Mouse (Mus musculus): ENCODE data around the gene Nsl1.

Gene Nsl1

DNA sequence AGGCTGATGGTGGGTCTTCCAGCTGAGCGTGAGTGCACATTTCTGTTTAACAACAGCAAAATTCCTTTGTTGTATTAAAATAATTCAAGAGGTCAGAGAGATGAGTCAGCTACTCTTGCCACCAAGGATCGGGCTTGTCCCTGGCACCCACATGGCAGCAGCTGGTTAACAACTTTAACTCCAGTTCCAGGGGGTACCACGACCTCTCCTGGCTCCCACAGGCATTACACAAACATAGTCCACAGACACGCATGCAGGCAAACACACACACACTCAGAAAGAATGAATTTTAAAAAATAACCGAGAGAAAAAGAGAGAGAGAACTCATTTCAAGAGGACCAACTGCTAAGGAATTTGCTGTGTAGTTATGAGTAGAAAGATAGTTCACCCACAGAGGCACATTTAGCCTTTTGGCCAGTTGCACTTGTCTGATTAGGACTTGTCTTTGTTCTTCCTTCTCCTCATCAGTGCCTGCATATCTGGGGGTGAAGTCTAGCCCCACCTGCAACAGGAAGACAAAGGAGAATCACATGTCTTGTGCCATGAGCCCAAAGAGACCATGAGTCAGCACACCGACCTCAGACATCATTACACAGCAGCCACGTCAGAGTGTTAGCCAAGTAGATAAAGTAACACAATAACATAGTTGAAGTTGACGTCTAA lies 7.8 kb upstream of the Nsl1 start:
- no peak for DNase-seq (ENCODE audit: low spot score in 2 of 2)

GRCm38 (mm10) chr1:191055533-191055873 lies 7.3 kb upstream of the Nsl1 start:
- no peak for DNase-seq (ENCODE audit: low spot score in 2 of 2)

GRCm38 (mm10) chr1:191057461-191057860 lies 5.4 kb upstream of the Nsl1 start:
- no peak for DNase-seq (ENCODE audit: low spot score in 2 of 2)

- no peak for DNase-seq (ENCODE audit: low spot score in 2 of 2)
Measured at GRCm38 (mm10) chr1:191062241-191062780, 501 bp upstream of the Nsl1 start.

DNA sequence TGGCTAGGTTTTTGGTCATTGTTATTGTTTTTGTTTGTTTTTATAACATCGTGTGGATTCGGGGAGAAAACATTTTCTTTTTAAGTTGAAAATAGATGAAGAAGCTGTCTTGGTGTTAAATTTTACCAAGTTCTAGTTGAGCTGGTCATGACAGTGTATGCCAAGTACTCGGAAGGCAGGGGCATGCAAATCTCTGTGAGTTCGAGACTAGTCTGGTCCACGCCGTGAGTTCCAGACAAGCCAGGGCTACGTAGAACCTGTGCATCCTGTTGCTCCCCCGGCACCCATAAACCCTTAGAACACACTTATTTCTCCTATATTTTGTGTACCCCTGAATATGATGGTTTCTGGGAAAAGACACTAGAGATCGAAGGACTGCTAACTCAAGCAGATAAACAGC lies 888 bp downstream of the Nsl1 start:
- no peak for DNase-seq (ENCODE audit: low spot score in 2 of 2)

DNA sequence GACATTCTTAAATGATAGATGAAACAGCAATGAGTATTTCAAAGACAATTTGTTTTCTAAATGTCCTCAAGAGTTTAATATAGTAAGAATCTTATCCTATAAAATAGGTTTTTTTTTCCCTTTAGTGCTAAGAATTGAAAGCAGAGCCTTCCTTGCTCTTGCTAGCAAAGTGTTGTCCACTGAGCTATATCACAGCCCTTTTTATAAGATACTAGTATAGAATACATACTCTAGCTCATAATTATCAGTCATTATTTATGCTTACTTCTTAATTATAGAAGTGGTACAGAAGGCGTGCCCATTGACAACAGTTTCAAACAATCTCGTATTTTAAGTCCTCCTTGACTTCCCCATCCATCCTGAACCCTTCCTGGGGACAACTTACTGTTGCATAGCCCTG lies 1.7 kb downstream of the Nsl1 start:
- DNase-seq (ENCODE audit: low spot score in 2 of 2): no peak

DNA sequence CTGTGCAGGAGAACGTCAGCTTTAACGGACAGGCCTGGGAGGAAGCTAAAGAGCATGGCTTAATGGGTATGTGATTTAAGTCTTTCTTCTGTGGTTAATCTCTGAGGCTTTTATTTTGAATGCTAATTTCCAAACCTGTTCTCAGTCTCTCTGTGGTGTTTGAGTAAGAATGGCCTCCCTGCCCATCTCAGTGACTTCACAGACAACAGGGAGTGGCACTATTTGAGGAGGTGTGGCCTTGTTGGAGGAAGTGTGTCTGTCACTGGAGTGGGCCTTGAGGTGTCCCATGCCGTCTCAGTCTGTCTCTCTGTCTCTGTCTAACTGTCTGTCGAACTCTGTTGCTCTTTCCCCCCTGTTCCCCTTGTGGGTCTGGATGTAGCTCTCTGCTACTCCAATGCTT lies 2.4 kb downstream of the Nsl1 start:
- no peak for DNase-seq (ENCODE audit: low spot score in 2 of 2)

GRCm38 (mm10) chr1:191068377-191068776 lies 5.6 kb downstream of the Nsl1 start:
- DNase-seq (ENCODE audit: low spot score in 2 of 2): no peak

GRCm38 (mm10) chr1:191070259-191070658 lies 7.4 kb downstream of the Nsl1 start:
- no peak for DNase-seq (ENCODE audit: low spot score in 2 of 2)

- DNase-seq (ENCODE audit: low spot score in 2 of 2): no peak
Measured at GRCm38 (mm10) chr1:191071613-191072012, 8.8 kb downstream of the Nsl1 start.

DNA sequence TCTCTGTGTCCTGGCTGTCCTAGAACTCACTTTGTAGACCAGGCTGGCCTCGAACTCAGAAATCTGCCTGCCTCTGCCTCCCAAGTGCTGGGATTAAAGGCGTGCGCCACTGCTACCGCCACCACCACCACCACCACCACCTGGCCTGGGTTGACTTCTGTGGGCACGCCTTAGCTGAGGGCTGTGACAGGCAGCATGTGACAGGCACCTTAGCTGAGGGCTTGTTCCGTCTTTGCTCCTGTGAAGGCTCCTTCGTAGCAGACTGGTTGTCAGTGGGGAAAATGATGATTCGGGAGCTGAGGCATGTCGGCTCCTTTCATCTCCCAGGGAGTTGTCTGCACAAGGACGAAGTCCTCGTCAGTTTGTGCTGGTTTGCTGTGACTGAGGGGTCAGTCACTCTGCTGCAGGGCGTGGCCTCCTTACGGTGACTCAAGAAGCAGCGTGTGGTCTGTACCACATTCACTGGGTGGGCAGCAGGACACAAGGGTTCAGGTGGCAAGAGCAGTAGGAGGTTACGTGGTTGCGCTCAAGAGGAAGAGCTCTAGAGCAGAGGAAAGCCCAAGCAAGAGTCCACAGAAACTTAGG lies 9.6 kb downstream of the Nsl1 start:
- DNase-seq (ENCODE audit: low spot score in 2 of 2): no peak

DNA sequence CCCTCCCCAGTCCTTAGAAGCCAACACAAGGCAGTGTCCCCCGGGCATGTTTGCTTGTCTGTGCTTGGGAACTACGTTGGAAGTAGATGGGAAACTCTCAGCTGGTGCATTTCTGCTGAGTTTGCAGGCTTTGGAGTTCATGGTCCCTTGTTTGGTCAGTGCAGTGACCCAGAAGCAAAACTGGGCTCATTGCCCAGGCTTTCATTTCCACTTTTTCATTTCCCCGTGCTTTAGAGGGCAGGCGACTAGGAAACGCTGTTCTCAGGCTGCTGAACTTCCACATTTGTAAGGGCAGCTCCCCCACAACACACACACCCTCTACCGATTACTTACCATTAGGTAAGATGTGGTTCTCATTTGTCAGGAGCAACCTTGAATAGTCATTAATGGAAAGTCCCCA lies 10.2 kb downstream of the Nsl1 start:
- DNase-seq (ENCODE audit: low spot score in 2 of 2): no peak

DNA sequence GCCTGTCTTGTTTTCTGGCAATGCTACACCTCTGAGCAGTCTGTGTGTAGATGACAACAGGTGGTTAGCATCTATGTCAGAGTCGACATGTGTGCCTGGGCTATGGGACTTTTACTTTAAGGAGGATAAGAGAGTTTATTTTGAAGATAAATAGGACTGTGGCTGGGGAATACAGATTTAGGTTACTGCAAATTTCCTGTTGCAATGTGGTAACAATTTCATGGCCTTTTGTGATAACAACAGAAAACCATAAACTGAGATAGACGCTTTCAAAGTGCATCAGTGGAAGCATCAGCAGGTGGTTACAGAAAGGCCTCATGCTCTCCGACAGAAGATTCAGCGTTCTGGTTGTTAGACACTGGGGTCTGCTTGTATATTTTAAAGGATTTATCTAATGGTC lies 10.7 kb downstream of the Nsl1 start:
- no peak for DNase-seq (ENCODE audit: low spot score in 2 of 2)

- no peak for DNase-seq (ENCODE audit: low spot score in 2 of 2)
Measured at GRCm38 (mm10) chr1:191075199-191075883, 12.5 kb downstream of the Nsl1 start.

- no peak for DNase-seq (ENCODE audit: low spot score in 2 of 2)
Measured at GRCm38 (mm10) chr1:191083230-191083629, 20.4 kb downstream of the Nsl1 start.

GRCm38 (mm10) chr1:191084951-191085559 lies 22.2 kb downstream of the Nsl1 start:
- DNase-seq (ENCODE audit: low spot score in 2 of 2): peak in 1 of 2 experiments; percentile 58

GRCm38 (mm10) chr1:191085597-191085996 lies 22.8 kb downstream of the Nsl1 start:
- DNase-seq (ENCODE audit: low spot score in 2 of 2): no peak

GRCm38 (mm10) chr1:191086304-191086878 lies 23.6 kb downstream of the Nsl1 start:
- DNase-seq (ENCODE audit: low spot score in 2 of 2): no peak

- no peak for DNase-seq (ENCODE audit: low spot score in 2 of 2)
Measured at GRCm38 (mm10) chr1:191086960-191087359, 24.1 kb downstream of the Nsl1 start.

GRCm38 (mm10) chr1:191087955-191088354 lies 25.1 kb downstream of the Nsl1 start:
- DNase-seq (ENCODE audit: low spot score in 2 of 2): no peak

GRCm38 (mm10) chr1:191089355-191089754 lies 26.5 kb downstream of the Nsl1 start:
- DNase-seq (ENCODE audit: low spot score in 2 of 2): no peak

- no peak for DNase-seq (ENCODE audit: low spot score in 2 of 2)
Measured at GRCm38 (mm10) chr1:191092050-191092449, 29.2 kb downstream of the Nsl1 start.
